Mouse (Mus musculus) E14TG2a.4 (cell line): ENCODE measurements at regions not wholly inside any gene's neighbourhood (a gene's known extent, or its start where the extent isn't known, plus 50 kb on each side); places are given as distances from the start of the nearest gene placed in this dataset.

ENCODE experiments used
- H3K27me3 ChIP-seq: 2 replicates; pipeline ENCODE4 v1.6.1; 2014; ENCODE audit warnings: low read length, control low read depth; ENCODE audit not compliant: insufficient read depth
- H3K36me3 ChIP-seq: 2 replicates; pipeline ENCODE4 v1.6.1; 2014; ENCODE audit warnings: low read length, control low read depth; ENCODE audit not compliant: insufficient read depth
- H3K4me1 ChIP-seq: replicated peaks from 2 replicates; pipeline ENCODE4 v1.6.1; 2014; ENCODE audit warnings: low read depth, low read length, control low read depth
- H3K4me3 ChIP-seq: replicated peaks from 2 replicates; pipeline ENCODE4 v1.5.1; 2014; ENCODE audit warnings: mild to moderate bottlenecking, low read length
- H3K9me3 ChIP-seq: 2 replicates; pipeline ENCODE4 v1.6.1; 2014; ENCODE audit warnings: low read length, control low read depth
- CTCF ChIP-seq: conservative IDR thresholded peaks from 2 replicates; pipeline ENCODE4 v1.5.1; 2014; ENCODE audit warnings: low read length
- NANOG ChIP-seq: IDR thresholded peaks from 2 replicates; pipeline ENCODE4 v1.6.1; 2014; ENCODE audit warnings: borderline replicate concordance, low read length, mixed read lengths
- POU5F1 ChIP-seq: IDR thresholded peaks from 2 replicates; pipeline ENCODE4 v1.6.1; 2014; ENCODE audit warnings: low read length, borderline replicate concordance

GRCm38 (mm10) chr12:109272101-109272500, 180.5 kb upstream of the Dlk1 start:
- H3K4me1 ChIP-seq, result no peaks in the 10 kb centered on the region
- TF ChIP-seq NANOG, result no peak
- TF ChIP-seq POU5F1, result no peak
- TF ChIP-seq CTCF, result no peak
- peaks cover 29% of the 10 kb centered on the region for H3K9me3 ChIP-seq
- H3K36me3 ChIP-seq, result no peaks in the 10 kb centered on the region
- H3K27me3 ChIP-seq, result no peaks in the 10 kb centered on the region
- no peak overlapping the region for H3K4me3 ChIP-seq

GRCm38 (mm10) chr12:109314850-109315249, 137.8 kb upstream of the Dlk1 start:
- TF ChIP-seq POU5F1, result no peak
- no peak for TF ChIP-seq NANOG
- TF ChIP-seq CTCF, result peak; percentile 56
- Histone ChIP-seq H3K4me3 (no peak overlapping the region), H3K27me3 (no peaks in the 10 kb centered on the region), H3K9me3 (no peaks in the 10 kb centered on the region), H3K4me1 (no peaks in the 10 kb centered on the region), H3K36me3 (no peaks in the 10 kb centered on the region)

- Histone ChIP-seq H3K4me3 (no peak overlapping the region), H3K36me3 (no peaks in the 10 kb centered on the region), H3K27me3 (no peaks in the 10 kb centered on the region), H3K4me1 (no peaks in the 10 kb centered on the region), H3K9me3 (no peaks in the 10 kb centered on the region)
- no peak for TF ChIP-seq CTCF
- no peak for TF ChIP-seq NANOG
- TF ChIP-seq POU5F1, result no peak
Observed at GRCm38 (mm10) chr12:109325986-109326385, 126.6 kb upstream of the Dlk1 start.

GRCm38 (mm10) chr12:109371327-109371726, 81.3 kb upstream of the Dlk1 start:
- 0 out of 2 replicates have a peak, but pooled peaks cover 4% of the 10 kb centered on the region for H3K27me3 ChIP-seq

GRCm38 (mm10) chr12:109385794-109386193, 66.8 kb upstream of the Dlk1 start:
- H3K27me3 ChIP-seq, result peaks cover 15% of the 10 kb centered on the region
- peaks cover 10% of the 10 kb centered on the region for H3K4me1 ChIP-seq
- peaks cover 14% of the 10 kb centered on the region for H3K9me3 ChIP-seq
- TF ChIP-seq CTCF (no peak), NANOG (no peak)
- H3K4me3 ChIP-seq, result no peak overlapping the region
- no peaks in the 10 kb centered on the region for H3K36me3 ChIP-seq

More at GRCm38 (mm10) chr12:109371327-109371726, 81.3 kb upstream of the Dlk1 start:
- Histone ChIP-seq H3K36me3 (no peaks in the 10 kb centered on the region), H3K4me3 (no peak overlapping the region), H3K4me1 (peaks cover 6% of the 10 kb centered on the region), H3K9me3 (0 out of 2 replicates have a peak, but pooled peaks cover 6% of the 10 kb centered on the region)
- TF ChIP-seq CTCF (no peak), NANOG (no peak), POU5F1 (no peak)

GRCm38 (mm10) chr12:109388791-109389190, 63.8 kb upstream of the Dlk1 start:
- no peak overlapping the region for H3K4me3 ChIP-seq
- peaks cover 10% of the 10 kb centered on the region for H3K4me1 ChIP-seq
- H3K9me3 ChIP-seq, result peaks cover 7% of the 10 kb centered on the region; the same call in 1 of the 2 replicates
- H3K27me3 ChIP-seq, result peaks cover 39% of the 10 kb centered on the region
- TF ChIP-seq POU5F1, result no peak
- TF ChIP-seq CTCF, result no peak
- no peak for TF ChIP-seq NANOG
- no peaks in the 10 kb centered on the region for H3K36me3 ChIP-seq

- H3K4me1 ChIP-seq, result peaks cover 10% of the 10 kb centered on the region
- H3K27me3 ChIP-seq, result peaks cover 52% of the 10 kb centered on the region
- TF ChIP-seq CTCF (no peak), POU5F1 (no peak), NANOG (no peak)
- peaks cover 7% of the 10 kb centered on the region; the same call in 1 of the 2 replicates for H3K9me3 ChIP-seq
- H3K4me3 ChIP-seq, result no peak overlapping the region
- H3K36me3 ChIP-seq, result no peaks in the 10 kb centered on the region
Observed at GRCm38 (mm10) chr12:109390388-109390920, 62.2 kb upstream of the Dlk1 start.

GRCm38 (mm10) chr12:109390978-109391377, 61.6 kb upstream of the Dlk1 start:
- no peak for TF ChIP-seq CTCF
- no peak for TF ChIP-seq POU5F1
- no peak for TF ChIP-seq NANOG
- Histone ChIP-seq H3K9me3 (peaks cover 7% of the 10 kb centered on the region; the same call in 1 of the 2 replicates), H3K4me3 (no peak overlapping the region), H3K27me3 (peaks cover 55% of the 10 kb centered on the region), H3K36me3 (no peaks in the 10 kb centered on the region), H3K4me1 (peaks cover 10% of the 10 kb centered on the region)

- peaks cover 9% of the 10 kb centered on the region for H3K4me1 ChIP-seq
- H3K27me3 ChIP-seq, result peaks cover 71% of the 10 kb centered on the region
- peaks cover 7% of the 10 kb centered on the region; the same call in 1 of the 2 replicates for H3K9me3 ChIP-seq
- no peak for TF ChIP-seq NANOG
- no peak for TF ChIP-seq CTCF
- TF ChIP-seq POU5F1, result no peak
- no peak overlapping the region for H3K4me3 ChIP-seq
- H3K36me3 ChIP-seq, result no peaks in the 10 kb centered on the region
Observed at GRCm38 (mm10) chr12:109393326-109393725, 59.3 kb upstream of the Dlk1 start.
